Mouse (Mus musculus) midbrain, embryonic 13.5 days (tissue): Measurements from ENCODE around the gene Uvssa. TPM values are rescaled to one million over a fixed set of nuclear protein-coding genes. Genes with fewer than 3 reads are reported as not detected.
A peak's percentile ranks its signal among the peaks of the same experiment; 100 is the strongest.

Experiments used
- ATAC-seq: fragments of 200-750 bp; cut with Nextera tagmentation; 2 replicates; pipeline ENCODE4 v1.8.0; 2017; ENCODE audit warnings: mild to moderate bottlenecking, moderate TSS enrichment, moderate library complexity
- H3K27ac ChIP-seq: fragments of 300-500 bp; sonication (generic); 2 replicates; pipeline ENCODE4 v1.5.1; 2015; ENCODE audit warnings: inconsistent platforms, mild to moderate bottlenecking, moderate library complexity
- H3K27me3 ChIP-seq: fragments of 300-500 bp; sonication (generic); 2 replicates; pipeline ENCODE4 v1.6.1; 2015; ENCODE audit warnings: mild to moderate bottlenecking, inconsistent platforms
- H3K36me3 ChIP-seq: fragments of 300-500 bp; sonication (generic); 2 replicates; pipeline ENCODE4 v1.6.1; 2015; ENCODE audit warnings: mild to moderate bottlenecking, inconsistent platforms
- H3K4me1 ChIP-seq: fragments of 300-500 bp; sonication (generic); replicated peaks from 2 replicates; pipeline ENCODE4 v1.6.1; 2015; ENCODE audit warnings: inconsistent platforms
- H3K4me2 ChIP-seq: fragments of 300-500 bp; sonication (generic); replicated peaks from 2 replicates; pipeline ENCODE4 v1.6.1; 2015; ENCODE audit warnings: moderate library complexity, mild to moderate bottlenecking, inconsistent platforms
- H3K4me3 ChIP-seq: fragments of 300-500 bp; sonication (generic); replicated peaks from 2 replicates; pipeline ENCODE4 v1.5.1; 2015; ENCODE audit warnings: mild to moderate bottlenecking, inconsistent platforms
- H3K9ac ChIP-seq: fragments of 300-500 bp; sonication (generic); replicated peaks from 2 replicates; pipeline ENCODE4 v1.6.1; 2015; ENCODE audit warnings: mild to moderate bottlenecking, inconsistent platforms
- H3K9me3 ChIP-seq: fragments of 300-500 bp; sonication (generic); 2 replicates; pipeline ENCODE4 v1.6.1; 2016; ENCODE audit warnings: mild to moderate bottlenecking, inconsistent platforms
- WGBS: fragments of 180-500 bp; shearing (Covaris S2); methylation state at CpG from one replicate; pipeline ENCODE4 v1.1.7; 2015; 5-methylcytosine and 5-hydroxymethylcytosine counted together
- polyA plus RNA-seq: library from polyadenylated mRNA; unstranded; fragments of >200 nt; fragmentation: Nextera tagmentation; extraction: Ambion mirVana; gene quantifications from 2 replicates; pipeline ENCODE4 v1.2.1, GENCODE M21; 2015

The Uvssa gene
- polyA plus RNA-seq, 1 experiment from 2014 or later = 9.9 TPM

GRCm38 (mm10) chr5:33464390-33464789, 86.0 kb downstream of the Uvssa start:
- Histone ChIP-seq H3K4me3 (no peak overlapping the region), H3K4me2 (no peak overlapping the region), H3K27me3 (peaks cover 27% of the 10 kb centered on the region), H3K36me3 (no peaks in the 10 kb centered on the region), H3K27ac (no peak overlapping the region), H3K4me1 (peaks cover 30% of the 10 kb centered on the region), H3K9me3 (no peaks in the 10 kb centered on the region), H3K9ac (no peak overlapping the region)
- no peak for ATAC-seq
- WGBS = 72% methylated on average over 7 of the region's 7 CpGs

DNA sequence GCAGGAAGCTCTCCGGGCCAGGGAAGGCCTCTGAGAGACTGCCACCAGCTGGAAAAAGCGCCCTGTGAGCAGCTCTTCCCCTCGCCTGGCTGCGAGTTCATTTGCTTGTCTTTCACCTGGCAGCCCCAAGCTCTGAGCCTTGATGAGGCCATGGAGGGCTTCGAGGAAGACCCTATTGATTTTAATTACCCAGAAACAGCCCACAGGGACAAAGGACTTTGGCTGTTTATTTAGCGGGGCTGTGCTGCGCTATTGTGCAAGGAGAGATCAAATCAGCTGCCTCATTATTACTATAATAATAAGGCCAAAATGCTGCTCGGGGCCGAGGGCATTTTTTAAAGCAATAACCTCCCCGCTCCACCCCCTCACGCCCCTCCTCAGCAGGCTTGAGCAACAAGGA, 87.1 kb downstream of the Uvssa start:
- Histone ChIP-seq H3K4me1 (peaks cover 30% of the 10 kb centered on the region), H3K27me3 (peaks cover 21% of the 10 kb centered on the region), H3K4me2 (no peak overlapping the region), H3K27ac (peak overlapping the region; percentile 55), H3K9me3 (no peaks in the 10 kb centered on the region), H3K9ac (no peak overlapping the region), H3K4me3 (no peak overlapping the region), H3K36me3 (no peaks in the 10 kb centered on the region)
- 21% methylated on average over 11 of the region's 11 CpGs for WGBS
- ATAC-seq = peak; percentile 24; the same call in 1 of the 2 replicates

Other genes starting within 250 kb of the Uvssa start
- gene Spon2, start 160.1 kb upstream of the Uvssa start, polyA plus RNA-seq = 1.1 and 1.9 TPM in 2 replicates
- gene Ctbp1, start 103.6 kb upstream of the Uvssa start, polyA plus RNA-seq = 527 and 571 TPM in 2 replicates
- 138 and 146 TPM in 2 replicates for gene Maea, start 43.0 kb upstream of the Uvssa start, polyA plus RNA-seq
- gene Nkx1-1, start 55.4 kb downstream of the Uvssa start, polyA plus RNA-seq = not detected in 2 replicates